Mouse (Mus musculus) retina, adult 2 months (tissue): ENCODE measurements around the gene Gmppa.

Source experiments
- DNase-seq: peaks from one replicate; pipeline ENCODE4 v3.0.0-alpha.2; 2012; ENCODE audit warnings: low read depth, low spot score

The Gmppa gene

DNA sequence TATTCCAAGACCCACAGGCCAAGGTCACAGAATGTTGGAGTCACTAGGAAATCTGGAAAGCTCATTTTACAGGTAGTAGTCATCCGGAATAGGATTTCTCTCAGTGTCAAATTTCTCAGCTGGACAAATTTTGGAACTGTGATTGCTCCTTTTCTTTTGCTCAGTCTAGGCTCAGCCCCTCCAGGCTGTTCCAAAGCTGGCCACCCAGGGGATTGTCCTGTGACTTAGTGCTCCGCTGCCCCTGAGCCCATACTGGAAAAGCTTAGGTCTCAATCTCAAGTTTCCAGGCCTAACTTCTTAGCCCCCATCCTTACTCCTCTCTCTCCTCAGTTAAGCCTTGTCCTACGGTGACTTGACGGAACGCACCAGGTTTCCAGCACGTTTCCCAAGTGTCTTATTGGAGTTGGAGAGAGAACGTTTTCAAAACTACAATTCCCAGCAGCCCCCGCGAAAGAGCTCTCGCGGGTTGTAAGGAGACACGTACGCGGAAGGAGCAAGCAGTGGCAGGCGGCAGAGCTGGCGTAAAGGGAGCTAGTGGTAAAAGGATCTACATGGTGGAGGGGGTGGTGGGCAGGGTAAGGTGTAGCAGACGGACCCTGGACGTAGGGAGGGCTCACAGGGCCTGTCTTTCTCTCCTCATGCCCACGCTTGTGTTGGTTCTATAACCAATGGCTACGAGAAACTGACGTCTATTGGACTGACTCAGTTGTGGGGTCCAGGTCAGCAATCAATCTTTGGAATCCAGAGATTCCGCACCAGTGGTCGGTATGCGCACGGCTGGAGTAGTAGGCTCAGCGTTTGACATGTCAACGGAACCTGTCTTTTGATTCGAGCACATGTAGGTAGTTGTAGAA is at the start of gene Gmppa:
Gmppa (plus strand) TSS at position 456 of the 854 bp plus-strand sequence.
- peak; percentile 64 for DNase-seq

DNA sequence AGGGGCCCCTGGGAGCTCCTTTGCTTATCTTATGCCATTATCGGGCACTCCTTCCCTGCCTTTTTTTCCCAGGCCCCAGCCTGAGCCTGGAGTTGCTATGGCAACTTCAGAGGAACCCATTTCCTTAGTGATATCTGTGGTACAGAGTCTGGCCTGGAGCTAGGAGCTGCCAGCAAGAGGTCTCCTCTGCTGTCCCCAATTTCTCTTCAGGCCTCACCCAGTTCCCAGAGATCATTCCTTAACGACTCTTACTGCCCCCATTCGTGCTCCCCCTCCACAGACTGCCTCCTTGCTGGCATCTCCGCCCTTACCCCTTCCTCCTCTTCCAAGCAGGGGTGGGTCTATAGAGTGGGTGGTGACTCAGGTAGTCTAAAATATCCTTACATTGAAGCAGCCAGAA is 49.6 kb upstream of the Gmppa start:
- DNase-seq: no peak

DNA sequence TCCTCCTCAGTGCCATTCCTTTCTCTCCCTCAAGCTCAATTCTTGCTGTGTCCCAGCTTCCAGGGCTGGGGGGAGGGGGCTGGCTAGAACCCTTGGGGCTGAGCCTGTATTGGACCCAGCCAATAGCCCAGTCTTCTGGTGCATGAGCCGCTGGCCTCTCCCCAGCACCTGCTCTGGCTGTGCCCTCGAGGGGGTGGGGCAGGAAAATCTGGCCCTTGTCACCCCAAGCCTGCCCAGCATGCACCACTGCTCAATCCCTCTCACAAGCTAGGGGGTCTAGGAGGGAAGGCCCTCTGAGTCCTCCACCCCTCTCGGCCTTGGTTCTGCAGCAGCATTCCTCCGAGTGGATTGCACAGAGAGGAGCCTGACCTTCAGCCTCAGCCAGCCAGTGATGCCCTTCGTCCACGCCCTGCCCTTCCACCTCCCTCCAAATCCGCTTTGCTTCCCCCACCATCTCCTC is 48.2 kb upstream of the Gmppa start:
- no peak for DNase-seq

DNA sequence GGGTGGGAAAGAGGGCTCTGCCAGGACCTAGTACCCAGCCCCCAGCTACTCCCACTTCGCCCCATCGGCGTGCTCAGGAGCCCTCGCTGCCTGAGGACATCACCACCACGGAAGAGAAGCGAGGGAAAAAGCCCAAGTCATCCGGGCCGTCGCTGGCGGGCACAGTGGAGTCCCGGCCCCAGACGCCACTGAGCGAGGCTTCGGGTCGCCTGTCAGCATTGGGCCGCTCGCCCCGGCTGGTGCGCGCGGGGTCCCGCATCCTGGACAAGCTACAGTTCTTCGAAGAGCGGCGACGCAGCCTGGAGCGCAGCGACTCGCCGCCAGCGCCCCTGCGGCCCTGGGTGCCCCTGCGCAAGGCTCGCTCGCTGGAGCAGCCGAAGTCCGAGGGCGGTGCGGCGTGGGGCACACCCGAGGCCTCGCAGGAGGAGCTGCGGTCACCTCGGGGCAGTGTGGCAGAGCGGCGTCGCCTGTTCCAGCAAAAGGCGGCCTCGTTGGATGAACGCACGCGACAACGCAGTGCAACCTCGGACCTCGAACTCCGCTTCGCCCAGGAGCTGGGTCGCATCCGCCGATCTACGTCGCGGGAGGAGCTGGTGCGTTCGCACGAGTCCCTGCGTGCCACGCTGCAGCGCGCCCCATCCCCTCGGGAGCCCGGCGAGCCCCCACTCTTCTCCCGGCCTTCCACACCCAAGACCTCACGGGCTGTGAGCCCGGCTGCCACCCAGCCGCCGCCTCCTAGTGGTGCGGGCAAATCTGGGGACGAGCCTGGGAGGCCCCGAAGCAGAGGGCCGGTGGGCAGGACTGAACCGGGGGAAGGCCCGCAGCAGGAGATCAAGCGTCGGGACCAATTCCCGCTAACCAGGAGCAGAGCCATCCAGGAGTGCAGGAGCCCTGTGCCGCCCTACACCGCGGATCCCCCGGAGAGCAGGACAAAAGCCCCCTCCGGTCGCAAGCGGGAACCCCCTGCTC is 47.5 kb upstream of the Gmppa start:
- no peak for DNase-seq

DNA sequence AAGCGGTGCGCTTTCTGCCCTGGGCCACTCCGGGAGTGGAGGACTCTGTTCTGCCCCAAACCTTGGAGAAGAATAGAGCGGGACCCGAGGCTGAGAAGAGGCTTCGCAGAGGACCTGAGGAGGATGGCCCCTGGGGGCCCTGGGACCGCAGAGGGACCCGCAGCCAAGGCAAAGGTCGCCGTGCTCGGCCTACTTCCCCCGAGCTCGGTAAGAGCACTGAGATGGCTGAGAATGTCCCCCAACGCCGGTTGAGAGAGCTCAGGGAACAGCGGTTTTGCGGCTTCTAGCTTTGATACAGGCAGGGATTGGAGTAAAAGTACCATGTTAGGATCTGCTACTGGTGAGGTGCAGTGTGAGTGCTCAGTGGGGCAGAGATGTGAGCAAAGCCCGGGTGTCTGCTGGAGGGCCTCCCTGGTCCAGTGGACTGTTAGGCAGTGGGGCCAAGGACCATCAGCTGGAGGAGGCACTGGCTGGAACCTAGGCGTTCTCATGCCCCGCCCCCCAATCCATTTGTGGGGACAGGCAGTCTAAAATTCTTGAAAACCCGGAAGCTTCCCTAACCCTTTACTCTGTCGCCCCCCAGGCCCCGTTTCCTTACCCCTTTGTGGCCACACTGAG is 46.7 kb upstream of the Gmppa start:
- no peak for DNase-seq

DNA sequence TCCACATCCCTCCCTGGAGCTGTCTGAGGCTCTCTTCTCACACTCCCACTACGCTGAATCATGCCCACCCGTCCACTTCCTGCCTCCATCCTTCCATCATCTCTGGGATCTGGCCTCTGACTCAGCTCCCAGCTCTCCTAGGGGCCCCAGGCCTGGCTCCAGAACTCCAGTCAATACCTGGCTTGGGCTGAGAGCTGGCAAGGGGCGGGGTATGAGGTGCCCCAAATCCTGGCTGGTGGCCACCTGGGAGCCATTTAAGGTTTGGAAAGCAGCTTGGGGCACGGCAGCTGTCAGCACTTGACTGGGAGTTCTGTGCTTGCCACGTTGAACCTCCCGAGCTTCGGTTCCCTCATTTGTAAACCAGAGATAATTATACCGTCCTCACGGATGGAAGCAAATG is 42.6 kb upstream of the Gmppa start:
- no peak for DNase-seq

DNA sequence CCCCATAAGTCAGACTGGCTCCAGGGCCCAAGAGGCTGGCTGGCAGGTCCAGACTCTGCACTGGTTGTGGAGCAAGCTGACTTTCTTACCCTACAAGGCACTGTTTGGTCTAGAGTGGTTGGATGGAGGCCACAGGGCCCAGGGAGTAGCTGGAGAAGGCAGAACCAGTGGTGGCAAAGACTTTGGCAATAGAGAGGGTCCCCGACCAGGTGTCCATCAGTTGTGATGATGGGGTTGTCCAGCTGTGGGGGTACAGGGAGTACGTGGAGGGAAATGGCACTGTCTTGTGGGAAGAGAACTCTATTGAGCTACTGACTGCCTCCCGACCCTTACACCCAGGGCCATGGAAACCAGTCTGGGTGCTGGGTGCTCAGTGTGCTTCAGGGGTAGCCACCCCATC is 41.9 kb upstream of the Gmppa start:
- DNase-seq: no peak

DNA sequence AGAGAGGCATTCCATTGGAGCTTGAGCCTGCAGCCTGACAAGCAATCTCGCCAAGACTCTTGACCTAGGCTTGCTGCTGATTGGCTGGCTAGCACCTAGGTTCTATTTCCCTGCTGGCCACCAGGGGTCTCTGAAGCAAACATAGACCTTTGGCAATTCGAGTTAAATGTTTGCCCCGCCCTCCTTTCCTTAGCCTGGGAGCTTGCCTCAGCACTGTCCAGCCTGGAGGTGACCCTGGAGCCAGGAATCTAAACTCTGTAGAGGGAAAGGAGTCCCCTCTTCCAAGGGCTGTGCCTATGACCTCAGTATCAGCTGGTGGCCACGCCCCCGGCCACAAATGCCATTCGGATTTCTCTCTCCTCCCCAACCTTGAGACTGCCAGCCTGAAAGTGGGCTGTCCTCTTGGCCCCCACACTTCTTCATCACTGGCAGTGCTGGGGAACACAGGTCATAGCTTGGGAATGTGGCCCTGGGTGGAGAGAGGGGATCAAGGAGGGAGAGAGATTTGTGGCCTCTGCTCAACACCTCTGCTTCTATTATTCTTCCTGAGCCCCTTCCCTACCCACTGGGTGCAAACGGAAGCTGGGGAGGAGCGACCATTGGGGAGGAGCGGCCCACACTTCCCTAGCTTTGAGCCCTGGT is 36.8 kb upstream of the Gmppa start:
- no peak for DNase-seq

DNA sequence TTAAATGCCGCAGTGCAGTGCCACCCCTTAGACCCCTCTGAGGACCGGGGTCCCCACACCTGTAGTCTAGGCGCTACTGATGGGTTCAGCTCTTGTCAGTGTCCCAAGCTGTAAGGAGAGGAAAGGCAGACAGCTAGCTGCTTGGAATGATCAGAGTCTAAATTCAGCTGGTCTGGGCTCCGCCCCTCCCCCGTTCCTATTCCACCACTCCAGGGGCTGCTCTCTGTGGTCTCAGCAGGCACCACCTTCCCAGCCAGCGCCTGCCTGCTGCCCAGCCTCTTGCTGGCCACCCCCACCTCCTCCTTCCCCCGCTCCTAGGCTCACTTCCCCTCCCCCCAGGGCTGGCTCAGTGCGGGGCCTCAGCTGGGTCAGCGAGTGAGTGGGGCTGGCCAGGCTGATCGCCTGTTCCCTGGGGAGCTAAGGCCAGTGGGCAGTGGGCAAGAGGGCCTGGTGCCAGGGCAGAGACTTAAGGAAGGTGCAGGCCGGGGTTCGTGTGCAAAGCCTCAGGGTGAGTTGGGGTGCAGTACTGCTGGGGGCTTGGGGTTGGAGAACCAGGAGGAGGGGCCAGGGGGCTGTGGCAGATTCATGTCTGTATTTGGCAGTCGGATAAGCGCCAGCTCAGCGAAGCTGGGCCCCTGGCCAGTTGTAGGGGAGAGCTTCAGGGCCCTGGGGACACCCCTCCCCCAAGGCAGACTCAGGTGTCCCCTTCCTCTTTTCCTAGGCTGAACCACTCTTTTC is 35.8 kb upstream of the Gmppa start:
- DNase-seq: no peak

DNA sequence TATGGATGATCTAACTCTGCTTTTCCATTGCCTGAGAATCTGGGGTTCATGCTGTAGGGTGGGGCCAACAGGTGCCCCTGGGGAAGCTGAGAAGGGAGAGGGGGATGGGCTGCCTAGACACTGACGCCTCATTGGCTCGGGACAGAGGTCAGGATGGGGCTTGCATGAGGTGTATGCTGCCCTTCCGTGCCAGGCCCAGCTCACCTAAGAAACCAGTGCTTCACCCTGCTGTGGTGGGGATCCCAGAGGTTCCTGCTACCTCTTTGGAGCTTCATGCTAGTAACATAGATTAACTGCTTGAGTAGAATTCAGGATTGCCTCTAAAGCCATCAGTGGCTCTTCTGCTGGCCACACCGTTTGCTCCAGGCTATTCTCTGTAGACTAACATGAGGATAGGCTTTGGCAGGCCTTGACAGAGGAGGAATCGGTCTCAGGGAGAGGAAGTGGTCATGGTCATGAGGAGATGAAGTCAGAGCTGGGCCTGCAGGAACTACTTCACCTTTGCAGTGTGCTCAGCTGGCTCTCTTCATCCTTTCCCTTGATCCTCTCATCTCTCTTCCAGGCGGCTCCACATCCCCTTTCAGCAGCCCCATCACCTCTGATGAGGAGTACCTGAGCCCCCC is 35.1 kb upstream of the Gmppa start:
- no peak for DNase-seq

DNA sequence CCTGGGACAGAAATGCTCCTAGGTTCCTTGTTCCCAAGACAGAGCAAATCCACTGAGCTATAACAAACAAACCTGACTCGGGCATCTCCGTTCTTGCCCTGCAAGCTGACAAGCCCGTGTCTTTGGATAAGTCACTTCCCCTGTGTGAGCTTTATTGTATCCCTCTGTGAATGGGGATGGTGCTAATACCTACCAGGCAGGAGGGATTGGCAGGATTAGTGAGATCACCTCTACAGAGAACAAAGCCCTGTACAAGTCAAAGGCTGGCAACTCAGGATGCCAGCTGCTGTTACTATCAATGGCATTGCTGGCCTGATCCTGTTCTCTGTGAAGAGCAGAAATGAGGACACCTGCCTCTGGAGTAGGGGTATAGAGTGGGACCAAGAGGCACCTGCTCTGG is 30.2 kb upstream of the Gmppa start:
- peak; percentile 51 for DNase-seq

DNA sequence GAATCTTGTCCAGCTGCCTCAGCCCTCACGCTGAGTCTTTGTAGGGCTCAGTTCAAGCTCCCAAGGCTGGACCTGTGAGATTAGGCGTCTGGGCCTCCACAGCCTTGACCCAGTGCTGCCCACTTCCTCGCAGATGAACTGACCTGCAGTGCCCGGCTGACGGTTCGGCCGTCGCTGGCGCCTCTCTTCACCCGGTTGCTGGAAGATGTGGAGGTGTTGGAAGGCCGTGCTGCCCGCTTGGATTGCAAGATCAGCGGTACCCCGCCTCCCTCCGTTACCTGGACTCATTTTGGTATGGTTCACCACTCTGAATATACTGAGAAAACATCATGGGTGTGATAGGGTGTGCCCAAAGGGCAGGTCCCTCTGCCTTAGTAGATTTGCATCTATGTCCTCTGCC is 29.6 kb upstream of the Gmppa start:
- DNase-seq: no peak

DNA sequence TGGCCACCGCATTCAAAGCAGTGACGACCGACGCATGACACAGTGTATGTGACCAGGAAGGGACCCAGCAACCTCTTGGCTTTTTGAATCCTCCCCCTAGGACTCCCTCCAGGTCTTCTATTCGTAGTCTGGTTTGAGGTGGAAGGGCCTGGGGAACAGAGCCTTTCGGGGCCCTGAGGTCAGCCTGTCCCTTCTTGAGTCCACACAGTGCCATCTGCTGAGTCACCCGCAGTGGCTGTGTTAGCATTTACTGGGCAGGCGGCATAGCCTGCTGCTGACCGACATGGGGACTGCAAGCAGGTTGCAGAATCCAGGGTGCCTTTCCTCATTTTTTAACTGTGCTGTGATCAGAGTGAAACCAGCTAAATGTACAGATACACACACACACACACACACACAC is 28.7 kb upstream of the Gmppa start:
- no peak for DNase-seq

DNA sequence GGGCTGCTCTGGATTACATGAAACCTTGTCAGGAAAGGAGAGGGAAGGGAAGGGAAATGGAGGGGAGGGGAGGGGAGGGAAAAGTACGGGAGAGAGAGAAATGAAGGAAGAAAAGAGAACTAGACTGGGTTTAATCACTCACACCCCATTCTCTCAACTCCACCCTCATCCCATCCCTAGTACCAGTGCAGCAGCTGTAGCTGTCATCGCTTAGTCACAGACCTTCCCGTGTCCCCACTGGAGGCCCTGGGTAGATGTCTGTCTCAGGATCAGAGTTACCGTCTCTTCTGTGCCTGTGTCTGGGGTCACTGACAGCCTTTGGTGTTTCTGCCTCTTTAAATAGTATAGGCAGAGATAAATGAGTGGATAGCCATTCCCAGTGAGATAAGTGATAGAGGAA is 27.5 kb upstream of the Gmppa start:
- DNase-seq: no peak

DNA sequence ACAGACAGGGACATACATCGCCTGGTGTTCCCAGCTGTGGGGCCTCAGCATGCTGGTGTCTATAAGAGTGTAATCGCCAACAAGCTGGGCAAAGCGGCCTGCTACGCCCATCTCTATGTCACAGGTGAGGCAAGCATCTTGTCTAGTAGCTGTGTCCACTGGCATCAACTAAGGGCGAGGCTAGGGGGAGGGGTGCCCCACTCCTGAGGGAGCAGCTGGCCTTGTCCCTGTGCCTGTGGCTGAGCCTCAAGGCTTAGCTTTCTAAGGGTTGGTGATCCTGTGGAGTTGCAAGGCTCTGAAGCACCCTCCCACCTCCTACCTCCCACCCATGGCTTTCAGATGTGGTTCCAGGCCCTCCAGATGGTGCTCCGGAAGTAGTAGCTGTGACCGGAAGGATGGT is 25.8 kb upstream of the Gmppa start:
- DNase-seq: no peak

DNA sequence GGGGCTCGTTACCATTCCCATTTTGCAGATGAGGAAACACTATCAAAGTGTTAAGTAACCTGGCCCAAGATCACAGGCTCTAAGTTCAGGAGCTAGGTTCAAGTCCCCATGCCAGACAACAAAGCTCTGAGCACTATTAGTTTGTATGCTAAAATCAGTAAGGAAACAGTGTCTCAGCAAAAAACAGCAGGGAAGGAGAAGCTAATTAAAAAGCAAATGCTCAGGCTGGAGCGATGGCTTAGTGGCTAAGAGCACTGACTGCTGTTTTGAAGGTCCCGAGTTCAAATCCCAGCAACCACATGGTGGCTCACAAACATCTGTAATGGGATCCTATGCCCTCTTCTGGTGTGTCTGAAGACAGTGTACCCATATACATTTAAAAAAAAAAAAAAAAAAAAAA is 23.5 kb upstream of the Gmppa start:
- DNase-seq: no peak

DNA sequence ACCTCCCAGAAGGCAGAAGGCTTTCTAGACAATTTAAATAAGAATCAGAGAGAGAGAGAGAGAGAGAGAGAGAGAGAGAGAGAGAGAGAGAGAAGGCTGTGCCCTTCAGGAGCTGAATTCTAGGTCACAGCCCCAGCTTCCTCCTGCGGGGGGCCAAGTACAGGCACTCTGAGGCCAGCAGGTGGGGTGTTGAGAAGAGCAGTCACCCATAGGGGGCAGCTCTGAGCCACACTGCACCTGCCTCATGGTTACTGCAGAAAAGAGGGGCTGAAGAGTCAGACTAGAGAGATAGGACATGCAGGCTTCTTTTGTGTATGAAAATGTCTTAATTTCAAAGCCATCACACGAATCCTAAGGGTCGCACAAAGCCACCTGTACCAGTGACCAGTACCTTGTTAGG is 22.0 kb upstream of the Gmppa start:
- no peak for DNase-seq

DNA sequence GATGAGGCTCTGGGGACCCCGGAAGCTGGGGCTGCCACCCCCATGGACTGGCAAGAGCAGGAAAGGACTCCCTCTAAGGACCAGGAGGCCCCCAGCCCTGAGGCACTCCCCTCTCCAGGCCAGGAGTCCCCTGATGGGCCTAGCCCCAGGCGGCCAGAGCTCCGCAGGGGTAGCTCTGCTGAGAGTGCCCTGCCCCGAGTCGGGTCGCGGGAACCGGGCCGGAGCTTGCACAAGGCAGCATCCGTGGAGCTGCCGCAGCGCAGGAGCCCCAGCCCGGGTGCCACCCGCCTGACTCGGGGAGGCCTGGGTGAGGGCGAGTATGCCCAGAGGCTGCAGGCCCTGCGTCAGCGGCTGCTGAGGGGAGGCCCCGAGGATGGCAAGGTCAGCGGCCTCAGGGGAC is 13.9 kb upstream of the Gmppa start:
- no peak for DNase-seq

DNA sequence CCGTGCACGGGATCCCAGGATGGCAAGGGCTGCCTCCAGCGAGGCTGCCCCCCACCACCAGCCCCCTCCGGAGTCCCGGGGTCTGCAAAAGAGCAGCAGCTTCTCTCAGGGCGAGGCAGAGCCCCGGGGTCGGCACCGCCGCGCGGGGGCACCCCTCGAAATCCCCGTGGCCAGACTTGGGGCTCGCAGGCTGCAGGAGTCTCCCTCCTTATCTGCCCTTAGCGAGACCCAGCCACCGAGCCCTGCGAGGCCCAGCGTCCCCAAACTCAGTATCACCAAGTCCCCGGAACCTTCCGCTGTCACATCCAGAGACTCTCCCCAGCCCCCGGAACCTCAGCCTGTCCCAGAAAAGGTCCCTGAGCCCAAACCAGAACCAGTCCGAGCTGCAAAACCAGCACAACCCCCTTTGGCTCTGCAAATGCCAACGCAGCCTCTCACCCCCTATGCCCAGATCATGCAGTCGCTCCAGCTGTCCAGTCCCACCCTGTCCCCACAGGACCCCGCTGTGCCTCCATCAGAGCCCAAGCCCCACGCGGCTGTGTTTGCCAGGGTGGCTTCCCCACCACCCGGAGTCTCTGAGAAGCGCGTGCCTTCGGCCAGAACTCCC is 13.4 kb upstream of the Gmppa start:
- DNase-seq: no peak

DNA sequence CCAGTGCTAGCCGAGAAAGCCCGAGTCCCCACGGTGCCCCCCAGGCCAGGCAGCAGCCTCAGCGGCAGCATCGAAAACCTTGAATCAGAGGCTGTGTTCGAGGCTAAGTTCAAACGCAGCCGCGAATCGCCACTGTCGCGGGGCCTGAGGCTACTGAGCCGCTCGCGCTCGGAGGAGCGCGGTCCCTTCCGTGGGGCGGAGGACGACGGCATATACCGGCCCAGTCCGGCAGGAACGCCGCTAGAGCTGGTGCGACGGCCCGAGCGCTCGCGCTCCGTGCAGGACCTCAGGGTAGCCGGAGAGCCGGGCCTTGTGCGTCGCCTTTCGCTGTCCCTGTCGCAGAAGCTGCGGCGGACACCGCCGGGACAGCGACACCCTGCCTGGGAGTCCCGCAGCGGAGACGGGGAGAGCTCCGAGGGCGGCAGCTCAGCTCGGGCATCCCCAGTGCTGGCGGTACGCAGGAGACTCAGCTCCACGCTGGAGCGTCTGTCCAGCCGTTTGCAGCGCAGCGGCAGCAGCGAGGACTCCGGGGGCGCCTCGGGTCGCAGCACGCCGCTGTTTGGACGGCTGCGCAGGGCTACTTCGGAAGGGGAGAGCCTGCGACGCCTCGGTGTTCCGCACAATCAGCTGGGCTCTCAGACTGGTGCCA is 12.8 kb upstream of the Gmppa start:
- DNase-seq: no peak
